Mouse (Mus musculus) retina, adult 2 months (tissue): ENCODE measurements around the gene 2210011C24Rik.
A peak's percentile ranks its signal among the peaks of the same experiment; 100 is the strongest.
"Not testable (repeated sequence)": the region's sequence is repeated elsewhere in the genome, so short reads cannot be mapped to it uniquely, and the experiment has no call there.

Experiments
- DNase-seq: peaks from one replicate; pipeline ENCODE4 v3.0.0-alpha.2; 2012; ENCODE audit warnings: low read depth, low spot score

Gene 2210011C24Rik

GRCm38 (mm10) chr8:83995973-83996372, 16.0 kb downstream of the 2210011C24Rik start:
- no peak for DNase-seq

- DNase-seq = no peak
Measured at GRCm38 (mm10) chr8:83994030-83994429, 17.9 kb downstream of the 2210011C24Rik start.

DNA sequence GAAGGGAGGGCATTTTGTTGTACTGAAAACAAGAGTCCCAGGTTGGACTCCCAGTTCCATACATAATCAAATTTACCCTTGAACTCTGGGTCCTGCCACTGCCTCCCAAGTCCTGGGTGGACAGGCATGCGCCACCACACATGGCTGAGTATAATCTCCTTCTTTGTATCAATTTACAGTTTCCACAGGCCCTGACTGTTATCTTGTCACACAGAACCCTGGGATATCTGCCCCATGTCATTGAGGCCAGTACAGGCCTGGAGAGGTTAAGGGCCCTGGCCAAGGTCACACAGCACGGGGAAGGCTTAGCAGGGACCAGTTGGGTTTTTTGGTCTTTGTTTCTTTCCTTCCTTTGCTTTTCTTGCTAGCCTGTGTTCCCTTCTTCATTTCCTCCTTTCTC, 19.5 kb downstream of the 2210011C24Rik start:
- no peak for DNase-seq

GRCm38 (mm10) chr8:83990170-83990569, 21.8 kb downstream of the 2210011C24Rik start:
- no peak for DNase-seq

GRCm38 (mm10) chr8:83989243-83989642, 22.7 kb downstream of the 2210011C24Rik start:
- no peak for DNase-seq

- DNase-seq = not testable (repeated sequence)
Measured at GRCm38 (mm10) chr8:83983222-83983621, 28.7 kb downstream of the 2210011C24Rik start.

DNA sequence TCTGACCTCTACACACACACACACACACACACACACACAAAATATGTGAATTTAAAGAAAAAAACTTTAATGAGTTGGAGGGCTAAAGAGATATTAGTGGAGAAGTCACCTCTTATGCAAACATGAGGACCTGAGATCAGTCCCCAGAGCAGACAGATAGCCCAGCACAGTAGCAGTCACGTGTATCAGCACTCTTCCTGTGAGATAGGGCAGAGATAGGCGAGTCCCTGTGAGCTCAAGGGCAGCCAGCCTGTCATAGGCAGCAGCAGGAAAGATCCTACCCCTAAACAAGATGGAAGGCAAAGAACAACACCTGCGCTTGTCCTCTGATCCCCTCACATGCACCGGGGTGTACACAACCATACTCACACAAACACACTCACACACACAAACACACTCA, 29.5 kb downstream of the 2210011C24Rik start:
- no peak for DNase-seq

GRCm38 (mm10) chr8:83981533-83981932, 30.4 kb downstream of the 2210011C24Rik start:
- DNase-seq = no peak

GRCm38 (mm10) chr8:83980845-83981244, 31.1 kb downstream of the 2210011C24Rik start:
- no peak for DNase-seq

DNA sequence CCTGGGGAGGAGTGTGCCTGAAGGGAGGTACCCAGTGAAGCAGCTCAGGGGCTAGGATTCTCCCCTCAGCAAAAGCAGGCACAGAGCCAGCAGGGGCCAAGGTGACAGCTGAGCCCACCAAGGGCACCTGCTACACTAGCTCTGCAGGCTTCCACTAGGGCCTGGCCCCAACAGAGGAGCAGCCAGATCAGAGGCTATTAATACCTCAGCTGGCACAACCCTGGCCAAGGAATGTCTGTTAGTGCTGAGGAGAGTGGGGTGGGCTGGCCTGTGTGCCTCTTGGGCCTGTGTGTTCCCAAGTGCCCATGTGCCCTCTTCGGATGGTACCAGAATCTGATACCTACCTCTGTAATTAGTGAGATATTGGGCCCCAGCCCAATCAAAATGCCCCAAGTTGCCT, 31.7 kb downstream of the 2210011C24Rik start:
- no peak for DNase-seq

GRCm38 (mm10) chr8:83978200-83978599, 33.8 kb downstream of the 2210011C24Rik start:
- no peak for DNase-seq

DNA sequence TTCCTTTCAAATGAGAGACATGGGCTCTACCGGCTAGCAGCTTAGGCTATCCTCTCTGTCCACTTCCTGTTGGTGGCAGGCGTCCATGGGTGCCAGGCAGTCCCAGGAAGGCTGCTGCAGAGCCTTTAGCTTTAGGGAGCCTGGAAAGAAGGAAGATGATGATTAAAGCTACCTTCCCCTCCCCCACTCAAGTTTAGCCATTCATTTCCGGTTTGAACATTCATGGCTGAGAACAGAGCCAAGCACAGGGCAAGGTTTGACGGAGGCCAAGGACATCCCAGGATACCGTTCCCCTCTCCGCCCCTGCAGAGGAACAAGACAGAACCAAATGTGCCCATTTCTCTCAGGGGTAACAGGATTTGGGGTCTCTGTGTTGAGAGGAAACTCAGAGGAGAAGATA, 34.3 kb downstream of the 2210011C24Rik start:
- no peak for DNase-seq

DNA sequence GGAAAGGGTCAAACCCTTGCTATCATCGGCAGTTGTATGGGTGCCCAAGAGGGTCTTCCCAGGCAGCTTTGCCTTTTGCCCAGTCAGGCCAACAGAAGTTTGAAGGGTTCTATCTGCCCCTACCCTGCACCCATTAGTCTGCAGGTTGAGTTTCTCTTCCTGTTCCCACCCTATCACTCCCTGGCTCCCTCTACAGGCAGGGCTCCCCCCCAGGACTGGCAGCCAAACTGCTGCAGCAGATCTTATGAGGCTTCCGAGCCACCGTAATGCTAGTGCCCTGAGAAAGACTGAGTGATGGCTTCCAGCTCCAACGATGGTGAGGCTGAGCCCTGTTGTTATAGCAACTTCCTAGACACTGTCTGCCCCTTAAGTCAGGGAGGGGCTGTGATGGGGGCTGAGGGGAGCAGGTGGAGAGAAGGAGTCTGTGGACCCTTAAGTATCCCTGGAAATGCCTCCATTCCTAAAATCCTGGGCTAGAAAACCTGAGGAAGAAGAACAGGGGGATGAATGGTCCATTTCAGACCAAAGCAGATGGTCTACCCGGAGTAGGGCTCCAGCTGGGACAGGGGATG, 35.1 kb downstream of the 2210011C24Rik start:
- DNase-seq = no peak

DNA sequence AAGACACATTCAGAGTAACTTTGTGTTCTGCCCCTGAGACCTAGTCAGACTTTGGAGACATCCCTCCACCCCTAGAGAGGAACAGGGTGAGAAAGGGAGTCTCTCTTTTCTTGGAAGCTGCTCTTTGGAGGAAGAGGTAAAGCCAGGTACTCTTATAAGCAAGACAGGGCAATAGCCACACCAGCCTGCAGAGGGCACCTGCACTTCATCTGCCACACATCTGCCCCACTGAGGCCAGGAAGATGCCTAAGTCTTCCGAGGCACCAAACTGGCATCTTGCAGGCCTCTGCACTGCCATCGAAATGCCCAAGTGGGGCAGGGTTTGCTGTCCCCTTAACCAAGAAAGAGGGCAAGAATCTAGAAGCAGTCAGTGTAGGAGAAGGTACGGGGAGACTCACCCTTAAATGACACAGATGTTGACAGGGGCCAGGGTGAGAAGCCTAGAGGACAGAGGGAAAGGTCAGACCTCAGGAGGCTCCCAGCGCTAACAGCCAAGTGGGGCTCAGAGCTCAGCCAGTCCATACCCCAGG, 35.8 kb downstream of the 2210011C24Rik start:
- no peak for DNase-seq

GRCm38 (mm10) chr8:83974521-83974920, 37.5 kb downstream of the 2210011C24Rik start:
- no peak for DNase-seq

GRCm38 (mm10) chr8:83973161-83974031, 38.6 kb downstream of the 2210011C24Rik start:
- DNase-seq = no peak

GRCm38 (mm10) chr8:83972150-83973120, 39.5 kb downstream of the 2210011C24Rik start, which contains the start of gene Prkaca:
Prkaca (plus strand) TSS chr8:83972993.
- peak; percentile 92 for DNase-seq

DNA sequence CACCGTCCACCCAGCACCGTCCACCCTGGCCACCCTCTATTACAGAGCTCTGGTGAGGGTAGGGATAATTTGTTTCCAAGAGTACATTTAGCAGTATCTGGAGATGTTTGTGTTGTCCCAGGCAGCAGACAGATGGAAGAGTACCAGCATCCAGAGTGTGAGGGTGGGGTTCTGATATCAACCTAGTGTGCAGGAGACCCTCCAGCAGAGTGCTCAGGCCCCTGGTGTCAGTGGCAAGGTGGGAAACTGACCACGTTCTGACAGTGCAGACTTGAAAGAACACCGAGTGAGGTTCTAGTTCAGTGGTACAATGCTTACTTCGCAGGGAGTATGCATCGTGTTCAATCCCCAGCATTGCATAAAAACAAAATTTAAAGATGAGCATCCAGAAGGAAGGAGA, 40.3 kb downstream of the 2210011C24Rik start:
- no peak for DNase-seq

- no peak for DNase-seq
Measured at GRCm38 (mm10) chr8:83971121-83971520, 40.9 kb downstream of the 2210011C24Rik start.

GRCm38 (mm10) chr8:83967701-83968100, 44.3 kb downstream of the 2210011C24Rik start:
- no peak for DNase-seq

DNA sequence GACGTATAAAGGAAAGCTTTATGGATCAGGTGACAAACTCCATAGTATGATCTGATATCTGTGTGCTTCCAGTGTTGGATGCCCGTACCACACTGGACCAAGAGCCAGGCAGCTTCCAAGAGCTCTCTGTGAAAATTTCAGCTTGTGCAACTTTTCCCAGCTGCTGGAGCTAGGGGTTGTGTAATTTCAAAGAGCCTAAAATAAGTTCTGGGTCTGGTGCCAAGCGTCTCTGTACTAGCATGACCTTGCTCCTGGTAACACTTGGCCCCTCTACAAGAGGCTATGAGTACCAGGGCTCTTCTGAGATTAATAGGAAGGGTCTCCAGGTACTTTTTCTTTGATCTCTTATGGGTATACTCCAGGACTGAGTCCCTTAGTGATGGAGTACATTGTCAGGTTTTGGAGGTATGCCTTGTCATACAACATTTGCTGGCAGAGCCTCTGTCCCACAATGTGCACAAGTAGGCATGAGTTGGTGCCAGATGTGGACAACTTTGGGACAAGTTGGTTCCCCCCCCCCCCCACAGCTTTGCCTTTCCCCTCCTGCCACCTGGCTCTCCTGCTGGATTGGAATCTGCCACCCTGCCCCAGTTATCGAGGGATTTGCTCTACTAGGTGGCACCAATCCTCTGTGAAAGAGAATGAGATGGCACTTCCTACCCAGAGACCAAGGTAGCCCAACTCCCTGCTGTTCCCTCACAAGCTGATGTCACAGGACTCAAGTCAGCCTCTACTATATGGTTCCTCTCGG, 47.8 kb downstream of the 2210011C24Rik start:
- no peak for DNase-seq
